Mouse (Mus musculus) forebrain, embryonic 15.5 days (tissue): ENCODE results near the gene Eva1a. TPM values are rescaled to one million over a fixed set of nuclear protein-coding genes. Genes with fewer than 3 reads are reported as not detected.
A peak's percentile ranks its signal among the peaks of the same experiment; 100 is the strongest.

ENCODE experiments used
- ATAC-seq: fragments of 200-750 bp; cut with Nextera tagmentation; replicated peaks from 2 replicates; pipeline ENCODE4 v1.8.0; 2017; ENCODE audit warnings: mild to moderate bottlenecking, moderate TSS enrichment, moderate library complexity
- H3K27ac ChIP-seq: fragments of 300-500 bp; sonication (generic); replicated peaks from 2 replicates; pipeline ENCODE4 v1.5.1; 2015; ENCODE audit warnings: mild to moderate bottlenecking, inconsistent platforms
- H3K27me3 ChIP-seq: fragments of 300-500 bp; sonication (generic); 2 replicates; pipeline ENCODE4 v1.6.1; 2015; ENCODE audit warnings: inconsistent platforms
- H3K36me3 ChIP-seq: fragments of 300-500 bp; sonication (generic); 2 replicates; pipeline ENCODE4 v1.6.1; 2015; ENCODE audit warnings: mild to moderate bottlenecking, inconsistent platforms
- H3K4me1 ChIP-seq: fragments of 300-500 bp; sonication (generic); 2 replicates; pipeline ENCODE4 v1.6.1; 2015; ENCODE audit warnings: inconsistent platforms
- H3K4me2 ChIP-seq: fragments of 300-500 bp; sonication (generic); replicated peaks from 2 replicates; pipeline ENCODE4 v1.6.1; 2015; ENCODE audit warnings: mild to moderate bottlenecking, inconsistent platforms
- H3K4me3 ChIP-seq: fragments of 300-500 bp; sonication (generic); 2 replicates; pipeline ENCODE4 v1.5.1; 2015; ENCODE audit warnings: mild to moderate bottlenecking, inconsistent platforms
- H3K9ac ChIP-seq: fragments of 300-500 bp; sonication (generic); replicated peaks from 2 replicates; pipeline ENCODE4 v1.6.1; 2015; ENCODE audit warnings: mild to moderate bottlenecking, inconsistent platforms
- H3K9me3 ChIP-seq: fragments of 300-500 bp; sonication (generic); 2 replicates; pipeline ENCODE4 v1.6.1; 2016; ENCODE audit warnings: inconsistent platforms
- WGBS: fragments of 180-500 bp; shearing (Covaris S2); methylation state at CpG from one replicate; pipeline ENCODE4 v1.1.7; 2015; ENCODE audit warnings: mixed read lengths; 5-methylcytosine and 5-hydroxymethylcytosine counted together
- polyA plus RNA-seq: library from polyadenylated mRNA; unstranded; fragments of >200 nt; fragmentation: Nextera tagmentation; extraction: Ambion mirVana; gene quantifications from 2 replicates; pipeline ENCODE4 v1.2.1, GENCODE M21; 2015

Eva1a gene
- polyA plus RNA-seq, 1 experiment from 2014 or later: 0.95 TPM

GRCm38 (mm10) chr6:82135959-82136712 lies 95.3 kb downstream of the Eva1a start:
- WGBS: 51% methylated on average over 13 of the region's 13 CpGs
- peak; percentile 55; the same call in 1 of the 2 replicates for ATAC-seq
- no peaks in the 10 kb centered on the region for H3K9me3 ChIP-seq
- H3K4me1 ChIP-seq: peaks cover 5% of the 10 kb centered on the region; the same call in 1 of the 2 replicates
- H3K36me3 ChIP-seq: no peaks in the 10 kb centered on the region
- peak overlapping the region; percentile 43; the same call in 1 of the 2 replicates for H3K27ac ChIP-seq
- H3K27me3 ChIP-seq: no peaks in the 10 kb centered on the region
- no peak overlapping the region for H3K9ac ChIP-seq
- no peak overlapping the region for H3K4me3 ChIP-seq
- no peak overlapping the region for H3K4me2 ChIP-seq

Other genes starting within 250 kb of the Eva1a start
- 8.3 and 9.4 TPM in 2 replicates for gene Gcfc2, start 117.4 kb upstream of the Eva1a start, polyA plus RNA-seq
- gene Mrpl19, start 75.1 kb upstream of the Eva1a start, polyA plus RNA-seq: 41.6 and 44.1 TPM in 2 replicates